Mouse (Mus musculus) heart, embryonic 10.5 days (tissue): ENCODE measurements around the gene Ubtf. TPM values are rescaled to one million over a fixed set of nuclear protein-coding genes. Genes with fewer than 3 reads are reported as not detected.
"Not testable (repeated sequence)": the region's sequence is repeated elsewhere in the genome, so short reads cannot be mapped to it uniquely, and the experiment has no call there.

Experiments
- DNase-seq: peaks from one replicate; pipeline ENCODE4 v3.0.0-alpha.2; 2017; ENCODE audit warnings: low spot score
- H3K27ac ChIP-seq: fragments of 300-500 bp; sonication (generic); 2 replicates; pipeline ENCODE4 v1.5.1; 2016; ENCODE audit warnings: mild to moderate bottlenecking
- H3K27me3 ChIP-seq: fragments of 300-500 bp; sonication (generic); 2 replicates; pipeline ENCODE4 v1.6.1; 2016; ENCODE audit warnings: mild to moderate bottlenecking; ENCODE audit not compliant: poor library complexity, insufficient read depth, severe bottlenecking
- H3K36me3 ChIP-seq: fragments of 300-500 bp; sonication (generic); 2 replicates; pipeline ENCODE4 v1.6.1; 2016; ENCODE audit warnings: mild to moderate bottlenecking, moderate library complexity
- H3K4me1 ChIP-seq: fragments of 300-500 bp; sonication (generic); 2 replicates; pipeline ENCODE4 v1.6.1; 2016; ENCODE audit warnings: mild to moderate bottlenecking
- H3K4me3 ChIP-seq: fragments of 300-500 bp; sonication (generic); 2 replicates; pipeline ENCODE4 v1.5.1; 2016; ENCODE audit warnings: mild to moderate bottlenecking, moderate library complexity
- H3K9me3 ChIP-seq: fragments of 300-500 bp; sonication (generic); 2 replicates; pipeline ENCODE4 v1.6.1; 2016; ENCODE audit warnings: mild to moderate bottlenecking, moderate library complexity
- WGBS: fragments of 180-500 bp; shearing (Covaris S2); methylation state at CpG from one replicate; pipeline ENCODE4 v1.1.7; 2016; 5-methylcytosine and 5-hydroxymethylcytosine counted together
- polyA plus RNA-seq: library from polyadenylated mRNA; unstranded; fragments of >200 nt; fragmentation: Nextera tagmentation; extraction: Ambion mirVana; gene quantifications from 2 replicates; pipeline ENCODE4 v1.2.1, GENCODE M21; 2016

Ubtf gene
- polyA plus RNA-seq, 1 experiment from 2014 or later = 75.4 TPM

DNA sequence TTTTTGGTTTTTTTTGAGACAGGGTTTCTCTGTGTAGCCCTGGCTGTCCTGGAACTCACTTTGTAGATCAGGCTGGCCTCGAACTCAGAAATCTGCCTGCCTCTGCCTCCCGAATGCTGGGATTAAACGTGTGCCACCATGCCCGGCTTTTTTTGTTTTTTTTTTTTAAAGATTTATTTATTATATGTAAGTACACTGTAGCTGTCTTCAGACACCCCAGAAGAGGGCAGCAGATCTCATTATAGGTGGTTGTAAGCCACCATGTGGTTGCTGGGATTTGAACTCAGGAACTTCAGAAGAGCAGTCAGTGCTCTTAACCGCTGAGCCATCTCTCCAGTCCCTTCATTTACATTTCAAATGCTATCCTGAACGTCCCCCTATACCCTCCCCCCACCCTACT, 39.3 kb downstream of the Ubtf start:
- DNase-seq, H3K4me3 ChIP-seq, H3K36me3 ChIP-seq, H3K9me3 ChIP-seq, H3K27ac ChIP-seq: not testable (repeated sequence)
- WGBS = 73% methylated on average over 6 of the region's 6 CpGs
- Histone ChIP-seq H3K4me1 (peaks cover 12% of the 10 kb centered on the region), H3K27me3 (peaks cover 18% of the 10 kb centered on the region)

DNA sequence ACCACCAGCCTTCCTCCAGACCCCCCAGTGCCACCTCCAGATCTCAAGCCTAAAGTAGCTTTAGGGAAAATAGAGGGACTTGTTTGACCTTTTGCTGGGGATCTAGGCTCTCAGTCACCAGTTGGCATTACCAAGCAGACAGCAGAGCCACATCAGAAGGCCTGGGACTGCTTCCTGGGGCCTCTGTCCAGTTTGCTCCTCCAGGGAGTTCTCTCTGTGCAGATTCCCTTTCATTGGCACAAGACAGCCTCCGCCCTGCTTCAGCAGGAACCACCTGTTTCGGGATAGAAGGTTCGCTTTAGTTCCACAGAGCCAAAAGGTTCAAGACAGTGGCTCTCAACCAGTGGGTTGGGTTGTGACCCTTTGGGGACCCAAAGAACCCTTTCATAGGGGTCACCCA, 39.9 kb downstream of the Ubtf start:
- Histone ChIP-seq H3K27ac (no peak overlapping the region), H3K4me1 (peaks cover 12% of the 10 kb centered on the region), H3K9me3 (no peaks in the 10 kb centered on the region), H3K27me3 (peaks cover 21% of the 10 kb centered on the region), H3K36me3 (no peaks in the 10 kb centered on the region), H3K4me3 (no peak overlapping the region)
- WGBS = 88% methylated on average over 3 of the region's 3 CpGs
- DNase-seq = no peak

DNA sequence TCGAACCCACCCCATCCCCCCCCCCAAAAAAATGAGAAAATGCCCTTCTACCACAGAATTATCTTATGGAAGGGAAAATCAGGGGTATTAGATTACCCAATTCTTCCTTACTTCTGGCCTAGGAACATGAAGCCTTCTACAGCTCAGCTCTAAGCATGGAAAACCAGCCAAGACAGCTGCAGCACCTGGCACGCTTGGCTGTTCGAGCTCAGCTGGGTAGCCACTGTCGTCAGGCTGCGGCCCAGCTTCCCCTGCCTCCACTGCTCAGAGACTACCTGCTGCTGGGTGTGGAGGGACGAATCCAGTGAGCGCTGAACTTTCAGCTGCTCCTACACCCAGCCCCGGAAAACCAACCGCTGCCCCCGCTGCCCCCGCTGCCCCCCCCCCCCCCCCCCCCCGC, 41.8 kb downstream of the Ubtf start:
- WGBS = 62% methylated on average over 11 of the region's 12 CpGs
- H3K4me1 ChIP-seq = peaks cover 12% of the 10 kb centered on the region
- H3K4me3 ChIP-seq = no peak overlapping the region
- H3K27ac ChIP-seq = no peak overlapping the region
- no peak for DNase-seq
- H3K9me3 ChIP-seq = no peaks in the 10 kb centered on the region
- H3K27me3 ChIP-seq = peaks cover 21% of the 10 kb centered on the region
- no peaks in the 10 kb centered on the region for H3K36me3 ChIP-seq

DNA sequence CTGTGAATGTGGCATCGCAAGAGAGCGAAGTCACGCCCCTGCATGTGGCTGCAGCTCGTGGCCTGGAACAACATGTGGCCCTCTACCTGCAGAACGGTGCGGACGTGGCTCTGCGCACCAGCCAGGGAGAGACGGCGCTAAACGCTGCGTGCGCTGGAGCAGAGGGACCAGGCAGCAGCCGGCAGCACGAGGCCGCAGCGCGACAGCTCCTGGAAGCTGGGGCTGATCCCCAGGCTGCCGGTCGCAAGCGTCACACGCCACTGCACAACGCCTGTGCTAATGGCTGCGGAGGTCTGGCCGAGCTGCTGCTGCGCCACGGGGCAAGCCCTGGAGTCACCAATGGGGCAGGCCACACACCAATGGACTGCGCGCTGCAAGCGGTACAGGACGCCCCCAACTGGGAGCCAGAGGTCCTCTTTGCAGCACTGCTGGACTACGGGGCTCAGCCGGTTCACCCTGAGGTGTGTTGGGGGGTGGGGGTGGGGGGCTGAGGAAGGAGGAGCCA, 43.1 kb downstream of the Ubtf start:
- Histone ChIP-seq H3K36me3 (no peaks in the 10 kb centered on the region), H3K9me3 (no peaks in the 10 kb centered on the region), H3K27me3 (peaks cover 21% of the 10 kb centered on the region), H3K27ac (peak overlapping the region; percentile 85), H3K4me1 (peaks cover 12% of the 10 kb centered on the region), H3K4me3 (peak overlapping the region; percentile 62)
- WGBS = 3% methylated on average over 33 of the region's 33 CpGs
- no peak for DNase-seq

DNA sequence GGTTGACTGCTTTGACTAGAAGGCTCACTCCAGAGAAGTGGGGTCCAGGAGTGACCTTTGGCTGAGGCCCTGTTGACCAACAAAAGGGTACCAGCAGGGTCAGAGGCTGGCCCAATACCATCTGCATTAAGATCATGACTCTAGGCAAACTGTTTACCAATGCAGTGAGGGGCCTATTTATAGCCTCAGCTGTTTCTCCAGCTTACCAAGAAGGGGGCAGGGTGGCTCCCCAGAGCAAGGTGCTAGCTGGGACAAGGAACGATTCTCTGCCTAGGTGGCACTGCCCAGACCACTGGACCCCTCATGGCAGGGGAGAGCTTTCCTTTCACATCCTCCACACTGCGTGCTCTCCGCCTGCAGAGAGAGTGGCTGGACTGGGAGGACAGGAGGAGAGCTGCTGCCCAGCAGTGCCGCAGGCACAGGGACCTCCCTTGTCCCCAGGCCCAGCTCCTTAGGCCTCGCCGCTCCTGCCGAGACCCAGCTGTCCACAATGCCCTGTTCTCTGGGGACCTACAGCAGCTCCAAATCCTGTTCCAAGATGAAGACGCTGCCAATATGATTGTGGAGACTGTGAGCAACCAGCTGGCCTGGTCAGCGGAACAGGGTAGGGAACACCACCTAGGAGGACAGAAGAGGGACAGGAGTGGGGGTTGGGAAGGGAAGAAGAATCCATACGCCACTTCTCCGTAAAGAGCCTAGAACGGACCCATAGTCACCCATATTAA, 50.9 kb downstream of the Ubtf start, which contains the start of gene Asb16:
TSS of gene Asb16 (plus strand) at position 224 of the 725 bp plus-strand sequence.
- Histone ChIP-seq H3K4me1 (peaks cover 30% of the 10 kb centered on the region), H3K27ac (peak within 1 kb of the TSS; percentile 57), H3K36me3 (peaks cover 15% of the 10 kb centered on the region), H3K4me3 (peak within 1 kb of the TSS; percentile 6; the same call in 1 of the 2 replicates), H3K9me3 (no peaks in the 10 kb centered on the region), H3K27me3 (0 out of 2 replicates have a peak, but pooled peaks cover 11% of the 10 kb centered on the region)
- WGBS = 82% methylated on average over 12 of the region's 12 CpGs
- DNase-seq = no peak

DNA sequence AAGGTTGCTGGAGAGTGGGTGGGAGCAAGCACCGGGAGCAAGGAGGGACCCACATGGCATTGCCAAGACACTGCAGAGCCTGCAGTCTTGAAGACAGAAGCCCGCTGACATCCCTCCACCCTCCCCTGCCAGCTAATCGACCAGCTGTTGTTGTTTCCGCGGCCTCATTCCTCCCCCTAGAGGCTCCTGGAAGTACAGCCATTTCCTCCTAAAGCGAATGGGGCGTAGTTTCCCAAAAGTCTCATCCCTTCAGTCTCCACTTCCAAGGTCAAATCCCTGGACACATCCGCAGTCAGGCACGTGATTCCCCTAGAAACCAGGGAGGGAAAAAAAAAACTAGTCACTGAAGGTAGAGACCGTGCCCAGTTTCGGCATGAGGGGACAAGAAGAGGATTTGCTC, 52.1 kb downstream of the Ubtf start:
- peaks cover 30% of the 10 kb centered on the region for H3K4me1 ChIP-seq
- DNase-seq = no peak
- H3K9me3 ChIP-seq = no peaks in the 10 kb centered on the region
- peaks cover 25% of the 10 kb centered on the region for H3K36me3 ChIP-seq
- 0 out of 2 replicates have a peak, but pooled peaks cover 11% of the 10 kb centered on the region for H3K27me3 ChIP-seq
- peak overlapping the region; percentile 6; the same call in 1 of the 2 replicates for H3K4me3 ChIP-seq
- 6% methylated on average over 11 of the region's 11 CpGs for whole genome bisulfite sequencing
- peak overlapping the region; percentile 57 for H3K27ac ChIP-seq

DNA sequence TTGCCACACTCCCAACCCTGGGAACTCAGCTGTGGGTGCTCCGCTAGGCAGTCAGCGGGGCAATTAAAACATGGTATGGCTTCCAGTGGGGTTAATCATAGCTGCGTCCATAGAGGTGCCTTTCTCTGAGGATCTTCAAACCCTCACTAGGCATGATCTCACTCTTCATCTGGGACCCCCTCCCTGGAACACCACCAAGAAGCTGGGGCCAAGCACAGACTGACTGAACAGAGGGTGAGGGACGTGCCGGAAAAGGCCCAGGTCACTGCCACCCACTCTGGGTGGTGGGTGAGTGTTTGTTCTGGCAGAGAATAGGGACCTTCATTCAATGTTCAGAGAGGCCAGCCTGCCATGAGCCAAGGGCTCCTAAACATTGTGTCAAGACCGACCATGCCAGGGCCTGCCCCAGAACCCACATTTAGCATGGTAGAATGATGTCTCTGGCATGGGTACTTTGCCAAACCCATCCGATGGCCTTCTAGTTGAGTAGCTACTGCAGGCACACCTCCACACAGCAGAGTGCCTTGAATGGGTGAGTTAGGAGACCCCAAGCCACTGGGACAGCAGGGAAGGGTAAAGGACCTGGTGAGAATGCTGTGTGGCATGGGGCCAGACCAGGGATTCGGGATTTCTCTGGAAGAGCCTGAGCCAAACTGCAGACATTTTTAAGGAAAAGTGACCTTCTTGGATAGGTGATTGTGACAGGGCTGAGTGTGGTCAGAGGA, 52.7 kb downstream of the Ubtf start:
- H3K27ac ChIP-seq = 0 out of 2 replicates have a peak overlapping the region, but pooled peaks have one; percentile 62
- WGBS = 86% methylated on average over 8 of the region's 8 CpGs
- no peak for DNase-seq
- H3K36me3 ChIP-seq = peaks cover 32% of the 10 kb centered on the region
- peaks cover 30% of the 10 kb centered on the region for H3K4me1 ChIP-seq
- H3K27me3 ChIP-seq = 0 out of 2 replicates have a peak, but pooled peaks cover 11% of the 10 kb centered on the region
- no peak overlapping the region for H3K4me3 ChIP-seq
- no peaks in the 10 kb centered on the region for H3K9me3 ChIP-seq

DNA sequence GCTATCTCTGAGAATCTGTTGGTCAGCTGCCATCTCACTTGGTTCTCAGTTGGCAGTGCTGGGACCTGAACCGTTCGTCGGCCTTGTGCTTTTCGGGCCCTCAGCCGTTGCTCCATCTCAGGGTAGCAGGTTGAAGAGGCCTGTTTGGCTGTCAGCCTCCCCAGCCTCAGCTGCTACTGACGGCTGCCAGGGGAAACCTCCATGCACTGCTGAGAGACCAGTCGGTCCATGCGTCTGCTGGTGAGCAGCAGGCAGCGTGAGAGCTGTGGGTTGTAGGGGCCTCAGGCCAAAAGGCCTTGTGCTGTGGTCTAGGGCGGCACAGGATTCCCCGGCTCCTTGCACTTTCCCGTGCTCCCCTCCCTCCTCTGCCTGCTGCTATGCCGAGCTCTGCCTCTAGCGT, 53.7 kb downstream of the Ubtf start:
- Histone ChIP-seq H3K27me3 (0 out of 2 replicates have a peak, but pooled peaks cover 11% of the 10 kb centered on the region), H3K4me1 (peaks cover 30% of the 10 kb centered on the region), H3K27ac (peak overlapping the region; percentile 62), H3K9me3 (no peaks in the 10 kb centered on the region), H3K4me3 (no peak overlapping the region), H3K36me3 (peaks cover 38% of the 10 kb centered on the region)
- WGBS = 58% methylated on average over 14 of the region's 14 CpGs
- no peak for DNase-seq

DNA sequence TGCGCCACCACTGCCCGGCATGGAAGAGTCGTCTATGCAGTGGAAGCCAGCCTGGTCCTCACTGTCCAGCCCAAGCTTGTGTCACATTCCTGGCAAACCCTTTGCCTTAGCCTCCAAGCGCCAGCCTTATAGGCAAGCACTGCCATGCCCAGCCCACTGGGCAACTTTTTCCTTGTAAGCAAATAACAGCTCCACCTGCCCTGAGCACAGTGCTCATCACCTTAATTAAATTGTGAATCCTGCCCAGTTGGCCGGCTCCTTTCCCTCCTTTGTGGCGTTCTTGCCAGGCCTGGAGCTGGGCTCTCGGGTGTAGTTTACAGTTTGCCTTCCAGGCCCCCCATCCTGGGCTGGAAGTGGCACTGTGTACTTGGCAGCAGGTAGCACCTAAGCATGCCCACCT, 56.3 kb downstream of the Ubtf start:
- DNase-seq = no peak
- H3K36me3 ChIP-seq = peaks cover 60% of the 10 kb centered on the region
- H3K9me3 ChIP-seq = no peaks in the 10 kb centered on the region
- WGBS = 92% methylated on average over 7 of the region's 7 CpGs
- H3K4me3 ChIP-seq = no peak overlapping the region
- H3K27me3 ChIP-seq = 0 out of 2 replicates have a peak, but pooled peaks cover 4% of the 10 kb centered on the region
- no peak overlapping the region for H3K27ac ChIP-seq
- H3K4me1 ChIP-seq = peaks cover 23% of the 10 kb centered on the region

DNA sequence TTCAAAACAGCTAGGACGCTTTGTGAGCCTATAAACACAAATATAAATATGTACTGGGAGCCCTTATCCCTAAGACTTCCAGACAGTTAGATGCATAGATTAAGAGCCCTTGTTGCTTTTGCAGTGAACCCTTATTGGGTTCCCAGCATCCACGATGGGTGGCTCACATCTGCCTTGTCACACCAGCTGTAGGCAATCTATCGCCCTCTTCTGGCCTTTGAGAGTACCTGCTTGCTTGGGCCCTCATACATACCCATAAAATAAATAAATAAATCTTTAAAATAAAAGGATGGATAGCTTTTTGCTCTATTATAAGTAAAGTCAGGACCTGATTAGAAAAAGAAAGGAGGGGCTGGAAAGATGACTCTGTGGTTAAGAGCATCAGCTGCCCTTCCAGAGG, 61.0 kb downstream of the Ubtf start:
- WGBS = 89% methylated on average over 3 of the region's 3 CpGs
- H3K27me3 ChIP-seq = no peaks in the 10 kb centered on the region
- no peaks in the 10 kb centered on the region for H3K9me3 ChIP-seq
- peaks cover 45% of the 10 kb centered on the region for H3K4me1 ChIP-seq
- no peak overlapping the region for H3K27ac ChIP-seq
- no peak overlapping the region for H3K4me3 ChIP-seq
- DNase-seq = no peak
- H3K36me3 ChIP-seq = peaks cover 63% of the 10 kb centered on the region

DNA sequence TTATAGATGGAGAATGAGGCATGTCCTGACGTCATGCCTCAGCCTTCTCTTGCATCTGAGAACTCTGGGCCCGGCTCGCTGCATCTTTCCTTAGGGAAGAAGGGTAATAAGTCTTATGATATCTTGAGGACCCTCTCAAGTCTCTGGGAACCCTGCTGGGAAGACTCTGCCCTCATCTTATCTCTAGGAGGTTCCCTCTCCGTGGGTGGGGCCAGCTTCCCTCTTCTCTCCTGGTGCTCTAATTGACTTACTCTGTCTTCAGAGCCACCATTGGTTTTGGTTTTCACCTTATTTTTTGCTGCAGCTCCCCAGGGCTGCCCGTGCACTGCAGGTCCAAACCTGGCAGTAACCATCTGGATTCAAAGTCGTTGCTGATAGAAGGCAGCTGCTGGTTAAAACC, 61.4 kb downstream of the Ubtf start:
- no peaks in the 10 kb centered on the region for H3K9me3 ChIP-seq
- H3K4me3 ChIP-seq = no peak overlapping the region
- peaks cover 46% of the 10 kb centered on the region for H3K4me1 ChIP-seq
- H3K27me3 ChIP-seq = no peaks in the 10 kb centered on the region
- WGBS = 64% methylated on average over 6 of the region's 6 CpGs
- DNase-seq = no peak
- no peak overlapping the region for H3K27ac ChIP-seq
- peaks cover 59% of the 10 kb centered on the region for H3K36me3 ChIP-seq

DNA sequence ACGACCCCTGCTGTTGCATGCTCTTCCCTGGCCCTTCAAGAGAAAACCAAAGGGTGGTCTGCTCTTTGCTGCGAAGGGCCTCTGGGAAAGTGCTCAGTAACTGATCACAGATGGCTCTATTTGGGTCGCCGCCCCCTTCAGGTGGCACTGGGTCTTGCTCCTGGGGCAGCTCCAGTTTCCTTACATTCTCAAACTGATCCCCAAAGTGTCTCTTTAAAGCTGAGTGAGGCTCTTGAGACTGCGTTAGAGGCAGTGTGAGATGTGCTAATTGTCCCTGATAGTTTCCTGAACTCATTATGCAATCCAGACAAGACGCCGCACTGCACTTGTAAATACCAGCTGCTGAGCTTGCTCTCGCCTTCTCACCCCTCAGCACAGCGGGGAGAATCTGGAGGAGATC, 62.0 kb downstream of the Ubtf start:
- DNase-seq = no peak
- Histone ChIP-seq H3K36me3 (peaks cover 55% of the 10 kb centered on the region), H3K9me3 (no peaks in the 10 kb centered on the region), H3K4me3 (no peak overlapping the region), H3K27me3 (no peaks in the 10 kb centered on the region), H3K27ac (peak overlapping the region; percentile 43; the same call in 1 of the 2 replicates), H3K4me1 (peaks cover 46% of the 10 kb centered on the region)
- 36% methylated on average over 9 of the region's 9 CpGs for WGBS
